Mouse (Mus musculus): ENCODE measurements at regions not wholly inside any gene's neighbourhood (a gene's known extent, or its start where the extent isn't known, plus 50 kb on each side); places are given as distances from the start of the nearest gene placed in this dataset.
"Not testable (repeated sequence)": the region's sequence is repeated elsewhere in the genome, so short reads cannot be mapped to it uniquely, and the experiment has no call there.

DNA sequence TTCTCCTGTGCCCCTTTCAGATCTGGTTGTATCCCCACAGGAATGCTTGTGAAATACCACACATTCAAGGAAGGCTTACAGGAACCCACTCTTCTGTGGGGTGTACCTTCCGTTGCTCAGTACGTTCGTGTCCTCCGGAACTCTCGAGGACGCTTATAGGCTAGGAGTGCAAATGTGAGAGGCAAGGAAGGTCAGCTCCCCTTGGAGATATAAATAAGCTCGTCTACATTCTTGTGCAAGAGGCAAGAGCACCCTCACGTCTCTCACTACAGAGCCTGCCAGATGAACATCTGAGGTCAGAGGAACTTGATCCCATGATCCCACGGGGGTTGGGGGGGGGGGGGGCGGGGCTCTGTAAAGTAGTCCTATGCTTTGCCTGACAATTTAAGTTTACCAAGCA is 382.0 kb upstream of the Arid1b start:
- Histone ChIP-seq H3K4me3 (ENCODE audit: low read depth, low read length) (no peak overlapping the region), H3K9ac (ENCODE audit: low read depth, low read length) (no peak overlapping the region), H3K4me1 (ENCODE audit: control insufficient read depth, insufficient read depth, low read length) (no peaks in the 10 kb centered on the region), H3K4me2 (no peak overlapping the region), H3K27me3 (ENCODE audit: control insufficient read depth, insufficient read depth, low read length) (no peaks in the 10 kb centered on the region), H3K36me3 (ENCODE audit: control insufficient read depth, insufficient read depth, low read length) (no peaks in the 10 kb centered on the region), H3K9me3 (replicated peaks; ENCODE audit: control insufficient read depth, low read length) (no peaks in the 10 kb centered on the region), H3K27ac (ENCODE audit: low read depth, low read length) (no peak overlapping the region)
- WGBS (ENCODE audit: insufficient replicate concordance), result 44% methylated on average over 10 of the region's 10 CpGs
- no peak for ATAC-seq (replicated peaks; ENCODE audit: insufficient number of reproducible peaks, low FRiP score, low TSS enrichment)

DNA sequence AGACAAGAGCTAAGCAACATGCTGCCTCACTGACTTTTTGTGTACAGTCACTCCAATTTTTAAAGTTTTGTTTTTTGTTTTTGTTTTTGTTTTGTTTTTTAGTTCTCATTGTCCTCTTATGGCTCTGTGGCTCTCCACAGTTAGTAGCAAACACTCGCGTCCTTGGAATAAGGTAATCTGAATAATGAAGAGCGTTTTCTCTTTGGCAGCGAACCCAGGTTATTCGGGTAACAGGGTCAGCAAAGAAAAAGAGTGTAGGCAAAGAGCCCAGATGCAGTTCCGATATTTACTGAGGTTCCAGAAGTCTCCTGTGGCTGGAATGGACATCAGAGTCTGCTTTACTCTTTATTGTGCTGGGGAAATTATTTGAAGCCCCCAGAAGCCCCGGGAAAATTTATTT is 381.4 kb upstream of the Arid1b start:
- no peak overlapping the region for H3K27ac ChIP-seq (ENCODE audit: low read depth, low read length)
- no peaks in the 10 kb centered on the region for H3K36me3 ChIP-seq (ENCODE audit: control insufficient read depth, insufficient read depth, low read length)
- no peaks in the 10 kb centered on the region for H3K9me3 ChIP-seq (replicated peaks; ENCODE audit: control insufficient read depth, low read length)
- H3K4me2 ChIP-seq, result no peak overlapping the region
- no peak for ATAC-seq (replicated peaks; ENCODE audit: insufficient number of reproducible peaks, low FRiP score, low TSS enrichment)
- no peak overlapping the region for H3K4me3 ChIP-seq (ENCODE audit: low read depth, low read length)
- H3K4me1 ChIP-seq (ENCODE audit: control insufficient read depth, insufficient read depth, low read length), result no peaks in the 10 kb centered on the region
- no peak overlapping the region for H3K9ac ChIP-seq (ENCODE audit: low read depth, low read length)
- WGBS (ENCODE audit: insufficient replicate concordance), result 86% methylated on average over 7 of the region's 7 CpGs
- H3K27me3 ChIP-seq (ENCODE audit: control insufficient read depth, insufficient read depth, low read length), result no peaks in the 10 kb centered on the region

- ATAC-seq (replicated peaks; ENCODE audit: insufficient number of reproducible peaks, low FRiP score, low TSS enrichment), result no peak
- Histone ChIP-seq H3K27me3 (ENCODE audit: control insufficient read depth, insufficient read depth, low read length) (no peaks in the 10 kb centered on the region), H3K27ac (ENCODE audit: low read depth, low read length) (no peak overlapping the region), H3K4me3 (ENCODE audit: low read depth, low read length) (no peak overlapping the region), H3K4me2 (no peak overlapping the region), H3K9me3 (replicated peaks; ENCODE audit: control insufficient read depth, low read length) (no peaks in the 10 kb centered on the region), H3K36me3 (ENCODE audit: control insufficient read depth, insufficient read depth, low read length) (no peaks in the 10 kb centered on the region), H3K9ac (ENCODE audit: low read depth, low read length) (no peak overlapping the region), H3K4me1 (ENCODE audit: control insufficient read depth, insufficient read depth, low read length) (no peaks in the 10 kb centered on the region)
These were observed 373.8 kb upstream of the Arid1b start for GRCm38 (mm10) chr17:4620361-4620760.

GRCm38 (mm10) chr17:4626126-4626525 is 368.0 kb upstream of the Arid1b start:
- H3K36me3 ChIP-seq (ENCODE audit: control insufficient read depth, insufficient read depth, low read length); H3K4me1 ChIP-seq (ENCODE audit: control insufficient read depth, insufficient read depth, low read length); ATAC-seq (replicated peaks; ENCODE audit: insufficient number of reproducible peaks, low FRiP score, low TSS enrichment); H3K9me3 ChIP-seq (replicated peaks; ENCODE audit: control insufficient read depth, low read length); H3K27me3 ChIP-seq (ENCODE audit: control insufficient read depth, insufficient read depth, low read length); H3K9ac ChIP-seq (ENCODE audit: low read depth, low read length); H3K27ac ChIP-seq (ENCODE audit: low read depth, low read length); H3K4me3 ChIP-seq (ENCODE audit: low read depth, low read length); H3K4me2 ChIP-seq: not testable (repeated sequence)
- WGBS (ENCODE audit: insufficient replicate concordance), result 89% methylated on average over 1 of the region's 1 CpGs

DNA sequence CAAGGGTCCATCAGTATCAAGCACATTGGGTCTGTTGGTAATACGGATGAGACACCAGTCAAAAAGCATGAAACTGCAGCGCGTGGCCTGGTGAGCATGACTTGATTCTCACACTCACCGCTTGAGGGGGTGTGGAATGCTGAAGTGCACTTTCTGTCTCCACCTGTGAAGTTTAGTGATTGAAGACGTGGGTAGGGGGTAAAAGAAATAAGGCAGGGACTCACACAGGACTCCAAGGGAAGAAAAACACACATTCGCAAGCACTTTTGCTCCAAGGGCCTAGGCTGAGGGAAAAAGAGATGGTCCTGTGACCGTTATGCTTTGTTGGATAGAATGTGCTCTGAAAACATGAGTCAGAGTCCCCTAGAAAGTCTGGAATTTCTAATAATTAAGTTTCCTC is 366.6 kb upstream of the Arid1b start:
- Histone ChIP-seq H3K27ac (ENCODE audit: low read depth, low read length) (no peak overlapping the region), H3K36me3 (ENCODE audit: control insufficient read depth, insufficient read depth, low read length) (no peaks in the 10 kb centered on the region), H3K27me3 (ENCODE audit: control insufficient read depth, insufficient read depth, low read length) (no peaks in the 10 kb centered on the region), H3K9ac (ENCODE audit: low read depth, low read length) (no peak overlapping the region), H3K9me3 (replicated peaks; ENCODE audit: control insufficient read depth, low read length) (no peaks in the 10 kb centered on the region), H3K4me1 (ENCODE audit: control insufficient read depth, insufficient read depth, low read length) (no peaks in the 10 kb centered on the region), H3K4me2 (no peak overlapping the region), H3K4me3 (ENCODE audit: low read depth, low read length) (no peak overlapping the region)
- 79% methylated on average over 7 of the region's 7 CpGs for WGBS (ENCODE audit: insufficient replicate concordance)
- ATAC-seq (replicated peaks; ENCODE audit: insufficient number of reproducible peaks, low FRiP score, low TSS enrichment), result no peak

DNA sequence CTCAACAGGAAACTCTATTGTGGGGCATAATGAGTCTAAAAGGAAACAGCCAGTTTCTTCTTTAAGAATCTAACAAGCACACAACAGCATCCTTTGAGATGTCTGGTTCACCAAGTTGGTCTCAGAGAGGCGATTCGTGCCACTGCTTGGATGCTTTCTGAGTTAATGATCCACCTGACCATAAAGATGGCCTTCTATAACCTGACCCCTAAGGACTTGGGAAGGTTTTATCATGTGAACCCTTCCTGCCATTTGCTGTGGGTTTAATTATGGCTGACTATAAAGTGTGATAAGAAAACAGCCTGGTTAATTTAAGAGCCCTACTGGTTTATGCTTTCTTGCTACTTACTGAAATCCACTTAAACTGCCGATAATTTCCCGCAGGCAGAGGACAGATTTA is 363.0 kb upstream of the Arid1b start:
- no peak overlapping the region for H3K27ac ChIP-seq (ENCODE audit: low read depth, low read length)
- H3K4me3 ChIP-seq (ENCODE audit: low read depth, low read length), result no peak overlapping the region
- no peak overlapping the region for H3K4me2 ChIP-seq
- H3K9me3 ChIP-seq (replicated peaks; ENCODE audit: control insufficient read depth, low read length), result no peaks in the 10 kb centered on the region
- H3K36me3 ChIP-seq (ENCODE audit: control insufficient read depth, insufficient read depth, low read length), result no peaks in the 10 kb centered on the region
- no peak overlapping the region for H3K9ac ChIP-seq (ENCODE audit: low read depth, low read length)
- 80% methylated on average over 4 of the region's 4 CpGs for WGBS (ENCODE audit: insufficient replicate concordance)
- no peak for ATAC-seq (replicated peaks; ENCODE audit: insufficient number of reproducible peaks, low FRiP score, low TSS enrichment)
- no peaks in the 10 kb centered on the region for H3K4me1 ChIP-seq (ENCODE audit: control insufficient read depth, insufficient read depth, low read length)
- H3K27me3 ChIP-seq (ENCODE audit: control insufficient read depth, insufficient read depth, low read length), result no peaks in the 10 kb centered on the region

GRCm38 (mm10) chr17:4632506-4632905 is 361.6 kb upstream of the Arid1b start:
- no peak overlapping the region for H3K4me3 ChIP-seq (ENCODE audit: low read depth, low read length)
- ATAC-seq (replicated peaks; ENCODE audit: insufficient number of reproducible peaks, low FRiP score, low TSS enrichment), result no peak
- H3K9me3 ChIP-seq (replicated peaks; ENCODE audit: control insufficient read depth, low read length), result no peaks in the 10 kb centered on the region
- H3K27ac ChIP-seq (ENCODE audit: low read depth, low read length), result no peak overlapping the region
- no peak overlapping the region for H3K4me2 ChIP-seq
- H3K27me3 ChIP-seq (ENCODE audit: control insufficient read depth, insufficient read depth, low read length), result no peaks in the 10 kb centered on the region
- H3K36me3 ChIP-seq (ENCODE audit: control insufficient read depth, insufficient read depth, low read length), result no peaks in the 10 kb centered on the region
- peaks cover 4% of the 10 kb centered on the region; the same call in 1 of the 2 replicates for H3K4me1 ChIP-seq (ENCODE audit: control insufficient read depth, insufficient read depth, low read length)
- no peak overlapping the region for H3K9ac ChIP-seq (ENCODE audit: low read depth, low read length)
- 85% methylated on average over 2 of the region's 2 CpGs for WGBS (ENCODE audit: insufficient replicate concordance)

GRCm38 (mm10) chr17:4633771-4634170 is 360.4 kb upstream of the Arid1b start:
- Histone ChIP-seq H3K4me2 (no peak overlapping the region), H3K27ac (ENCODE audit: low read depth, low read length) (no peak overlapping the region), H3K9ac (ENCODE audit: low read depth, low read length) (no peak overlapping the region), H3K27me3 (ENCODE audit: control insufficient read depth, insufficient read depth, low read length) (no peaks in the 10 kb centered on the region), H3K36me3 (ENCODE audit: control insufficient read depth, insufficient read depth, low read length) (no peaks in the 10 kb centered on the region), H3K4me1 (ENCODE audit: control insufficient read depth, insufficient read depth, low read length) (peaks cover 4% of the 10 kb centered on the region; the same call in 1 of the 2 replicates), H3K9me3 (replicated peaks; ENCODE audit: control insufficient read depth, low read length) (peaks cover 4% of the 10 kb centered on the region; the same call in 1 of the 2 replicates), H3K4me3 (ENCODE audit: low read depth, low read length) (no peak overlapping the region)
- ATAC-seq (replicated peaks; ENCODE audit: insufficient number of reproducible peaks, low FRiP score, low TSS enrichment), result no peak
- 35% methylated on average over 3 of the region's 3 CpGs for WGBS (ENCODE audit: insufficient replicate concordance)

DNA sequence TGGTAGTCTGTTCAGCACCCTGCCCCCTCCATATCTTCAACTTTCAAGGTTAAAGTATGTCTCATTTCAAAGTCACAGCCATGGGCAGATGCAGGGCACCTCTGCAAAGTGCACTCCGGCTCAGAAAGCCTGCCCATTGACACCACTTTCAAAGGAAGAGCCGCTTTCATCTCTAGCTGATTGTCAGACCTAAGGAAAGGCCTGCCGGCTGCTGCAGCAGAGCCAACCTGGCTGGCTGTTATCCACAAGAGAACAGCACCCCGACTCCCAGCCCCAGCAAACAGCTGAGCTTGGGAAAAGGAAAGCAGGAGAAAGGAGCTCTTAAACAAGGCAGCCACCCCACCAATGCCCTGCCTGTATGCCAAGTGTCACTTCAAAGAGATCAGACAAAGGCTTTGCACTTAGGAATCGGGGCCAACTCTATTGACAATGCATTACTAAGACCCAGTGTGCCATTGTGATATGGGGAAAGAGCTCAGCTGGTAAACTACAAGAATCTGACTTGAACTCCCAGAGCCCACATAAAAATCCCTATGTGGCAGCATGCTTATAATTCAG is 357.3 kb upstream of the Arid1b start:
- no peak for ATAC-seq (replicated peaks; ENCODE audit: insufficient number of reproducible peaks, low FRiP score, low TSS enrichment)
- Histone ChIP-seq H3K4me3 (ENCODE audit: low read depth, low read length) (no peak overlapping the region), H3K4me1 (ENCODE audit: control insufficient read depth, insufficient read depth, low read length) (peaks cover 4% of the 10 kb centered on the region; the same call in 1 of the 2 replicates), H3K4me2 (no peak overlapping the region), H3K36me3 (ENCODE audit: control insufficient read depth, insufficient read depth, low read length) (no peaks in the 10 kb centered on the region), H3K27me3 (ENCODE audit: control insufficient read depth, insufficient read depth, low read length) (no peaks in the 10 kb centered on the region), H3K27ac (ENCODE audit: low read depth, low read length) (no peak overlapping the region), H3K9ac (ENCODE audit: low read depth, low read length) (no peak overlapping the region), H3K9me3 (replicated peaks; ENCODE audit: control insufficient read depth, low read length) (peaks cover 4% of the 10 kb centered on the region; the same call in 1 of the 2 replicates)
- 38% methylated on average over 5 of the region's 5 CpGs for WGBS (ENCODE audit: insufficient replicate concordance)
